Mouse (Mus musculus) mammary gland, adult 2 months (tissue): ENCODE measurements around the gene Dbf4. TPM values are rescaled to one million over a fixed set of nuclear protein-coding genes. Genes with fewer than 3 reads are reported as not detected.

Source experiments
- polyA plus RNA-seq: library from polyadenylated mRNA; depleted of rRNA; stranded (reverse); fragments of >200 nt; gene quantifications from 2 replicates; pipeline ENCODE4 v1.2.3, GENCODE M21; 2012; ENCODE audit warnings: low replicate concordance; rRNA removed

Dbf4 gene
- 1.7 and 4.0 TPM in 2 replicates for polyA plus RNA-seq

DNA sequence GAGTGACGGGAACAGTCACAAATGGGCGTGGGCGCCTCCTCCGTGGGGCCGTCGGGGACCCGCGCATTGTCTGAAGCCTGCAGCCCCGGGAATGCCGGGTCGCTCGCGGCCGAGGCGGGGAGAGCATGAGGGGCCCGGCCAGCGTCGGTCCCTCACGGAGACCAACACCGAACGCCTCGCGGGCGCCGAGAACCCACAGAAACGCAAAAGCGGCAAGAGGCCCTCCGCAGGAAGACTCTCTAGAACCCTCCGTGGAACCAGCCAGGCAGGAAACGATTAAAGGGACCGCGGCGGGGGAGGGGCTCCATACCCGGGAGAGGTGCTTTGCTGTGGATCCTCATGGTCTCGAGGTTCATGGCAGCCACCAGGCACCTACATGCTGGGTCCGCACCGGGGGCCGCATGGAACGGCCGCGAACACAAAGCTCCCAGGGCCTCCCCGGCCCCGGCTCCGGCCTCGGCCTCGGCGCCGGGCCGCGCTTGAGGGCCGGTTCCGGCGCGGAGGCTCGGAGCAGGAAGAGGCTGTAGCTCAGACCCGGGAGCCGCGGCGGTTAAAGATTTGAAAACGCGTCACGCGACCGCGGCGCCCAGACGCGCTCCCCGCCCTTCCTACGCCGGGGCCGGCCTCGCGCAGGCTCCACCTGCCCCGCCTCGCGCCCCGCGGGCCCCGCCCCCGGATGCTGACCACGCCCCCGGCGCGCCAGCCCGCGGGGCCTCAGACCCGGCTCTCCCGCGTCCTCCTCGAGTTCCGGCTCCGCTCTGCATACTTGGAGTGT is at the start of gene Dbf4, which contains the start of gene Slc25a40:
Gene Dbf4 (minus strand): TSS at position 560 of the 775 bp plus-strand sequence.
Gene Slc25a40 (plus strand): TSS at position 694 of the 775 bp plus-strand sequence.

GRCm38 (mm10) chr5:8367614-8368327 is 54.7 kb downstream of the Dbf4 start, which contains the start of gene Adam22:
Gene Adam22, minus strand, starts transcription at chr5:8368160.

Other genes with a start within 250 kb of the Dbf4 start
- 1.1 and 1.5 TPM in 2 replicates for gene Adam22, start 54.6 kb downstream of the Dbf4 start, polyA plus RNA-seq
- 1.1 and 2.4 TPM in 2 replicates for gene Slc25a40, start 134 bp upstream of the Dbf4 start, polyA plus RNA-seq
- 0.50 and 0.75 TPM in 2 replicates for gene Rundc3b, start 200.2 kb upstream of the Dbf4 start, polyA plus RNA-seq
- gene Abcb1a, start 237.4 kb upstream of the Dbf4 start, polyA plus RNA-seq = 3.4 and 4.4 TPM in 2 replicates